In genomic region chr1:188660339-188660738, GRCm38 (mm10) we compare ENCODE assay signal across 9 mouse cellular contexts.
DNase-seq lines count a peak whose midpoint lies in the region; ATAC-seq and TF ChIP-seq lines count a peak whose summit lies in the region.
"Had no signal": no experiment of that assay in that cellular context is flagged by ENCODE, and none has a peak within 500 bp of the region (broad histone marks: within the 10 kb centered on the region; RNA-seq: fewer than 3 reads in every experiment).

No protein-coding gene starts in this region.

- H3K4me3 ChIP-seq in kidney, postnatal 0 days (replicated peaks; ENCODE audit: low read depth, low read length), result peak overlapping the region; percentile 27
- peak overlapping the region; percentile 19 for H3K4me3 ChIP-seq in forebrain, embryonic 12.5 days (replicated peaks)
- peak overlapping the region; percentile 14; the same call in 1 of the 2 replicates for H3K4me3 ChIP-seq in intestine, postnatal 0 days (ENCODE audit: low read depth, low read length)
- 0 out of 2 replicates have a peak overlapping the region, but pooled peaks have one; percentile 0 for H3K4me3 ChIP-seq in neural tube, embryonic 14.5 days (ENCODE audit: low read depth, low read length)

- no peak; the same call in 1 of the 2 replicates for ATAC-seq in kidney, postnatal 0 days (replicated peaks; ENCODE audit: low FRiP score, low read depth)
- ATAC-seq in forebrain, embryonic 12.5 days (ENCODE audit: low FRiP score), result peak; percentile 72
- no peak for ATAC-seq in intestine, postnatal 0 days
- no peak for ATAC-seq in neural tube, embryonic 14.5 days (ENCODE audit: low read depth)

- H3K4me1 ChIP-seq in kidney, postnatal 0 days (replicated peaks; ENCODE audit: insufficient read depth, low read length), result no peaks in the 10 kb centered on the region
- peaks cover 40% of the 10 kb centered on the region for H3K4me1 ChIP-seq in forebrain, embryonic 12.5 days
- H3K4me1 ChIP-seq in intestine, postnatal 0 days (replicated peaks; ENCODE audit: control insufficient read depth, insufficient read depth, low read length), result 0 out of 2 replicates have a peak, but pooled peaks cover 3% of the 10 kb centered on the region
- peaks cover 7% of the 10 kb centered on the region; the same call in 1 of the 2 replicates for H3K4me1 ChIP-seq in neural tube, embryonic 14.5 days (ENCODE audit: control insufficient read depth, insufficient read depth, low read length)

- TF ChIP-seq CTCF in kidney, postnatal 0 days (IDR thresholded peaks at IDR 0.05; ENCODE audit: low read depth), result no peak
- TF ChIP-seq CTCF in intestine, postnatal 0 days (IDR thresholded peaks at IDR 0.05; ENCODE audit: low read depth), result no peak

- peak overlapping the region; percentile 46 for H3K4me2 ChIP-seq in kidney, postnatal 0 days (ENCODE audit: low read length)
- peak overlapping the region; percentile 50 for H3K4me2 ChIP-seq in forebrain, embryonic 12.5 days
- H3K4me2 ChIP-seq in intestine, postnatal 0 days (replicated peaks; ENCODE audit: low read depth), result peak overlapping the region; percentile 51; the same call in 1 of the 2 replicates
- peak overlapping the region; percentile 33 for H3K4me2 ChIP-seq in neural tube, embryonic 14.5 days (ENCODE audit: low read depth, low read length)

- H3K27me3 ChIP-seq in kidney, postnatal 0 days (ENCODE audit: insufficient read depth, low read length), result no peaks in the 10 kb centered on the region
- H3K27me3 ChIP-seq in forebrain, embryonic 12.5 days, result no peaks in the 10 kb centered on the region
- no peaks in the 10 kb centered on the region for H3K27me3 ChIP-seq in intestine, postnatal 0 days (replicated peaks; ENCODE audit: control insufficient read depth, insufficient read depth, low read length)
- no peaks in the 10 kb centered on the region; the same call in 1 of the 2 replicates for H3K27me3 ChIP-seq in neural tube, embryonic 14.5 days (ENCODE audit: control insufficient read depth, insufficient read depth, low read length)

- no peak overlapping the region for H3K9ac ChIP-seq in kidney, postnatal 0 days (ENCODE audit: low read depth, low read length)
- 0 out of 2 replicates have a peak overlapping the region, but pooled peaks have one; percentile 8 for H3K9ac ChIP-seq in forebrain, embryonic 12.5 days
- H3K9ac ChIP-seq in intestine, postnatal 0 days (ENCODE audit: low read depth, low read length), result no peak overlapping the region
- no peak overlapping the region for H3K9ac ChIP-seq in neural tube, embryonic 14.5 days (replicated peaks; ENCODE audit: low read depth, low read length)

- DNase-seq in kidney, postnatal 0 days (ENCODE audit: low spot score), result peak; percentile 41
- no peak for DNase-seq in kidney, postnatal 25 days
- DNase-seq in layer of hippocampus, adult 18-20 months (ENCODE audit: low spot score in 2 of 2), result no peak
- no peak for DNase-seq in urinary bladder, postnatal 4 days (ENCODE audit: low spot score in 2 of 2)
- no peak for DNase-seq in cerebellum, adult 11-12 months

- WGBS in kidney, postnatal 0 days, result 5% methylated on average over 3 of the region's 3 CpGs
- 2% methylated on average over 3 of the region's 3 CpGs for WGBS in forebrain, embryonic 12.5 days
- WGBS in intestine, postnatal 0 days, result 25% methylated on average over 3 of the region's 3 CpGs
- 2% methylated on average over 3 of the region's 3 CpGs for WGBS in neural tube, embryonic 14.5 days

- H3K36me3 ChIP-seq in kidney, postnatal 0 days (ENCODE audit: insufficient read depth, low read length), result no peaks in the 10 kb centered on the region
- H3K36me3 ChIP-seq in forebrain, embryonic 12.5 days (replicated peaks), result no peaks in the 10 kb centered on the region
- no peaks in the 10 kb centered on the region for H3K36me3 ChIP-seq in intestine, postnatal 0 days (ENCODE audit: control insufficient read depth, insufficient read depth)
- no peaks in the 10 kb centered on the region for H3K36me3 ChIP-seq in neural tube, embryonic 14.5 days (ENCODE audit: control insufficient read depth, insufficient read depth, low read length)
- H3K36me3 ChIP-seq: G1E had no signal

- H3K9me3 ChIP-seq in kidney, postnatal 0 days (replicated peaks; ENCODE audit: low read length), result no peaks in the 10 kb centered on the region
- H3K9me3 ChIP-seq in forebrain, embryonic 12.5 days, result no peaks in the 10 kb centered on the region
- no peaks in the 10 kb centered on the region for H3K9me3 ChIP-seq in intestine, postnatal 0 days (ENCODE audit: control insufficient read depth)
- no peaks in the 10 kb centered on the region for H3K9me3 ChIP-seq in neural tube, embryonic 14.5 days (ENCODE audit: control insufficient read depth, low read length)

- no peak overlapping the region for H3K27ac ChIP-seq in kidney, postnatal 0 days
- peak overlapping the region; percentile 60 for H3K27ac ChIP-seq in forebrain, embryonic 12.5 days
- no peak overlapping the region for H3K27ac ChIP-seq in intestine, postnatal 0 days (ENCODE audit: low read depth, low read length)
- 0 out of 2 replicates have a peak overlapping the region, but pooled peaks have one; percentile 12 for H3K27ac ChIP-seq in neural tube, embryonic 14.5 days (ENCODE audit: low read depth, low read length)

Comparison
In these comparisons a context has a peak if more than half of its experiments do, and no peak if none do; other contexts are left out.
1. H3K27ac ChIP-seq: peak in forebrain, embryonic 12.5 days (single experiment) and neural tube, embryonic 14.5 days (single experiment); none in kidney, postnatal 0 days (single experiment) and intestine, postnatal 0 days (single experiment).
2. Peak in every context shown above with its lines, with median percentiles within 50 percentile points of each other: H3K4me2 ChIP-seq and H3K4me3 ChIP-seq.